Mouse (Mus musculus) ES-E14 (cell line): ENCODE data around the gene Tcf12. TPM values are rescaled to one million over a fixed set of nuclear protein-coding genes. Genes with fewer than 3 reads are reported as not detected.
A peak's percentile ranks its signal among the peaks of the same experiment; 100 is the strongest.

Experiments used
- DNase-seq: peaks from one replicate; pipeline ENCODE4 v3.0.0-alpha.2; 2013; ENCODE audit warnings: low read depth, low spot score
- H3K27ac ChIP-seq: 2 replicates; pipeline ENCODE4 v1.5.1; 2012; ENCODE audit warnings: low read depth, mild to moderate bottlenecking, low read length, moderate library complexity, mixed read lengths; ENCODE audit not compliant: poor library complexity, insufficient read depth, severe bottlenecking
- H3K36me3 ChIP-seq: 2 replicates; pipeline ENCODE4 v1.6.1; 2012; ENCODE audit warnings: mild to moderate bottlenecking, low read length, moderate library complexity, mixed read lengths; ENCODE audit not compliant: control insufficient read depth, poor library complexity, insufficient read depth, severe bottlenecking
- H3K4me1 ChIP-seq, 2 experiments: fragments of 150-350 bp in 1 of 2; sonication (generic) in 1 of 2; 2 replicates each; pipeline ENCODE4 v1.6.1; 2012; ENCODE audit warnings: low read length in 2 of 2, mild to moderate bottlenecking in 1 of 2, mixed read lengths in 1 of 2; ENCODE audit not compliant: control insufficient read depth in 2 of 2, insufficient read depth in 2 of 2, poor library complexity in 1 of 2
- H3K4me3 ChIP-seq, 2 experiments: fragments of 150-350 bp in 1 of 2; sonication (generic) in 1 of 2; 2 replicates each; pipeline ENCODE4 v1.5.1; 2012; ENCODE audit warnings: low read length in 2 of 2, low read depth in 1 of 2, mild to moderate bottlenecking in 1 of 2, mixed read lengths in 1 of 2; ENCODE audit not compliant: insufficient read depth in 1 of 2, poor library complexity in 1 of 2, severe bottlenecking in 1 of 2
- H3K9ac ChIP-seq: 2 replicates; pipeline ENCODE4 v1.6.1; 2012; ENCODE audit warnings: low read depth, mild to moderate bottlenecking, low read length, mixed read lengths; ENCODE audit not compliant: poor library complexity, insufficient read depth, severe bottlenecking
- H3K9me3 ChIP-seq: fragments of 150-350 bp; sonication (generic); 2 replicates; pipeline ENCODE4 v1.6.1; 2012; ENCODE audit warnings: low read depth, mild to moderate bottlenecking, low read length; ENCODE audit not compliant: control insufficient read depth, insufficient read depth
- CHD2 ChIP-seq: IDR thresholded peaks from 2 replicates; pipeline ENCODE4 v1.6.1; 2014; ENCODE audit warnings: mild to moderate bottlenecking, low read depth, low read length, inconsistent platforms
- HCFC1 ChIP-seq: IDR thresholded peaks from 2 replicates; pipeline ENCODE4 v1.6.1; 2012; ENCODE audit warnings: low read length, inconsistent platforms, borderline replicate concordance; ENCODE audit not compliant: insufficient read depth
- MAFK ChIP-seq: IDR thresholded peaks from 2 replicates; pipeline ENCODE4 v1.6.1; 2014; ENCODE audit warnings: mild to moderate bottlenecking, low read depth, low read length, inconsistent platforms; ENCODE audit not compliant: insufficient read depth
- ZC3H11A ChIP-seq: IDR thresholded peaks from 2 replicates; pipeline ENCODE4 v1.6.1; 2012; ENCODE audit warnings: low read depth, mild to moderate bottlenecking, inconsistent platforms, low read length, borderline replicate concordance
- ZNF384 ChIP-seq: IDR thresholded peaks from 2 replicates; pipeline ENCODE4 v1.6.1; 2012; ENCODE audit warnings: low read depth, low read length, inconsistent platforms
- in situ Hi-C, 2 experiments: fragments of 600-800 bp; cut with MboI; formaldehyde crosslinking; loops; one replicate each; pipeline ENCODE4 v1.15.1; 2025; ENCODE audit warnings: low sequenced_read_pairs in 2 of 2, inconsistent platforms in 1 of 2; ENCODE audit not compliant: unreplicated experiment in 2 of 2
- total RNA-seq: library from RNA; depleted of rRNA; stranded (reverse); fragments of 300-350 nt; gene quantifications from 2 replicates; pipeline ENCODE4 v1.2.3, GENCODE M21; 2012

The Tcf12 gene
- total RNA-seq, 1 experiment, result 17.3 TPM

DNA sequence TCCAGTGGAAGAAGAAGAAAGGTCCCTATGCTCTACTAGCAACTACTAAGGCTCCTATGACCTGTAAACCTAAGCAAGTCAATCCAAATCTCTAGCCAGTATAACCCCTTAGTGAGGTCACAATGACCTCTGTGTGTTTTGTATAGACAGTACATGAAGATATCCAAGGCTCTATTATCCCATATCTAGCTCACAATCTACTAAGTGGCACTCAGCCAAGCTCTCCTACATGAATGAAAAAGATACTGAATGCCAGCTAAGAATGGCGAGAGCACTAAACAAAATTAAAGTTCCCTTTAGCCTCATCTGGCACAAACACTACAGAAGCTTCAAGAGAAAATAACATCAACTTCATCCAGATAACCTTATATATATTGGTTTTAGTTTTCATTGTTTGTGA lies 103.0 kb downstream of the Tcf12 start:
- H3K36me3 ChIP-seq, result no peaks in the 10 kb centered on the region
- H3K4me1 ChIP-seq, result no peaks in the 10 kb centered on the region
- no peaks in the 10 kb centered on the region for H3K9me3 ChIP-seq
- DNase-seq, result no peak
- TF ChIP-seq ZC3H11A (no peak), CHD2 (no peak), ZNF384 (no peak), MAFK (no peak), HCFC1 (no peak)
- H3K27ac ChIP-seq, result no peak overlapping the region
- no peak overlapping the region for H3K9ac ChIP-seq
- no peak overlapping the region for H3K4me3 ChIP-seq
- in situ Hi-C loops, result no loop called here

DNA sequence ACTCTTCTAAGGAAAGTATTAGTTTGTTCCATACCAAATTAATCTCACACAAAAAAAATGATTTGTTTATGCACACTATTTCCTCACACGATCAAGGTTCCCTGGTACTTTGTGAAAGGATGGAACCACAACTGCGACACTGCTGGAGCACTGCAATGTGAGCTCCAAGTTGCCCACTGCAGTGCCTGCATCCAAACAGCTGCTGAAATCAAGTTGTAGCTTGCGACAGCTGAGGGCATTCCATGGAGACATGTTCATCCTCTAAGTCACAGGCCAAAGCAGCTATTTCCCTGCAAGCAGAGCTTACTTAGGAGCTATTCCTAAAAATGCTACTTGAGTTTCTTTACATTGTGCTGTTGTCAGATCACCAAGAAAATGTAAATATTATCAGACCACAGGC lies 120.5 kb downstream of the Tcf12 start:
- no peak overlapping the region for H3K27ac ChIP-seq
- H3K4me3 ChIP-seq, result no peak overlapping the region
- no peaks in the 10 kb centered on the region for H3K9me3 ChIP-seq
- no peak for DNase-seq
- no peak overlapping the region for H3K9ac ChIP-seq
- TF ChIP-seq ZC3H11A (no peak), CHD2 (no peak), ZNF384 (no peak), MAFK (no peak), HCFC1 (no peak)
- no peaks in the 10 kb centered on the region for H3K36me3 ChIP-seq
- in situ Hi-C loops, result no loop called here
- no peaks in the 10 kb centered on the region for H3K4me1 ChIP-seq

DNA sequence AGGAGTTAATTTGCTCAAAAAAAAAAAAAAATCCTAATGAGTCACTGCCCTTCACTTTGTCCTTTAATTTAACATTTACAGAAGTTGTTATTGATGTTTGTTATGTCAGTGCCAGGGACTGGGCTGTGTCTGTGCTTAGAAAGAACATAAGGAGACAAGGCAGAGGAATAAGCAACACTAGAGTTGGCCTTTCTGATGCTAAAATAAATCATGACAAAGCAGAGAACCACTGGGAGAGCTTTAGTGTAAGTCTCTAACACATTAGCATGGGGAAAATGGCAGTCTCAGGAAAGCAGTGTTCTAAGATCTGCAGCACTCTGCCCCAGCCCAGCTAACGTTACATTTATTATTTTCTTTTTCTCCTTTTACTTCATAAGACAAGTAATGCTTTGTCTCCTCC lies 121.3 kb downstream of the Tcf12 start:
- in situ Hi-C loops, result no loop called here
- TF ChIP-seq HCFC1 (no peak), ZNF384 (no peak), MAFK (0 out of 2 replicates have a peak, but pooled peaks have one; percentile 8), ZC3H11A (no peak)
- H3K9me3 ChIP-seq, result no peaks in the 10 kb centered on the region

DNA sequence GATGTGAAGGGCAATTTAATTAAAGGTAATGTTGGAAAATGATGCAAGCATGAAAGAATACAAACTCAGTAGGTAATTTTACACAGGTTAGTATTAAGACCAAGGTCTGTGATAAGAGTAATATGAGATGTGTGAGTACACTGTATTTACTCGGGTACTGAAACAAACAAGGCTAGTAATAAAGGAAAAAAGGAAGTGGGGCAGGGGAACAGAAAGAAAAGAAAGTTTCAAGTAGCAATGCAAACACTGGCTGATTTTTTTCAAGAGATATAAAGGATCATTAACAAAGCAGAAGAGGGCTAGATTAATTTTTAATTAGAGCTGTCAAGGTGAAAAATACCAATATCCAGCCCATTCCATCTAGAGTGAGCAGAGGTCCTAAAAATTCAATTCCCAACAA lies 122.0 kb downstream of the Tcf12 start:
- Histone ChIP-seq H3K4me1 (no peaks in the 10 kb centered on the region), H3K27ac (no peak overlapping the region), H3K9me3 (no peaks in the 10 kb centered on the region), H3K36me3 (no peaks in the 10 kb centered on the region), H3K4me3 (no peak overlapping the region), H3K9ac (no peak overlapping the region)
- no peak for TF ChIP-seq MAFK
- no peak for TF ChIP-seq ZNF384
- TF ChIP-seq HCFC1, result no peak
- TF ChIP-seq ZC3H11A, result no peak
- no peak for TF ChIP-seq CHD2
- in situ Hi-C loops, result no loop called here
- no peak for DNase-seq

More for the DNA sequence above, 121.3 kb downstream of the Tcf12 start:
- H3K4me1 ChIP-seq, result no peaks in the 10 kb centered on the region
- no peaks in the 10 kb centered on the region for H3K36me3 ChIP-seq
- H3K9ac ChIP-seq, result no peak overlapping the region
- no peak overlapping the region for H3K4me3 ChIP-seq
- no peak overlapping the region for H3K27ac ChIP-seq
- DNase-seq, result peak; percentile 1

DNA sequence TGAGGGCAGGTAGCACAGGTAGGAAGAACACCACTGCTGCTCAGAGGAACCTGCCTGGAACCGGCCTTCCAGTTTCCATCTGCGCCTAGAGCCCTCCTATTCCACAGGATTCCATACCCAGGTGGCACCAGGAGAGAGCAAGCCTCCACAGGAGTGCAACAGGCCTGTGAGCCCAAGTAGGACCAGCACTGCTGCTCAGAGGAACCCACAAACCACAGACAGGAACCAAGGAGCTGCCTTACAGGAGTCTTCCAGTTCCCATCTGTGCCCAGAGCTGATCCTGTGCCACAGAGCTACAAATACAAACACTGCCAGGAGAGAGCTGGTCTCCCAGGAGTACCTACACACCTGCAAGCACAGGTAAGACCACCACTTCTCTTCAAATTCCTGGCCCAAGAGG lies 125.0 kb downstream of the Tcf12 start:
- TF ChIP-seq ZNF384, result no peak
- TF ChIP-seq ZC3H11A, result no peak
- no peak for TF ChIP-seq MAFK
- H3K36me3 ChIP-seq, result no peaks in the 10 kb centered on the region
- in situ Hi-C loops, result no loop called here
- DNase-seq, result no peak
- no peak overlapping the region for H3K4me3 ChIP-seq
- no peak overlapping the region for H3K27ac ChIP-seq
- no peak overlapping the region for H3K9ac ChIP-seq
- H3K4me1 ChIP-seq, result no peaks in the 10 kb centered on the region
- H3K9me3 ChIP-seq, result no peaks in the 10 kb centered on the region
